Mouse (Mus musculus) embryonic fibroblast, embryonic 13.5 days (primary cell): Measurements from ENCODE around the gene Mip.

Experiments used
- CTCF ChIP-seq: IDR thresholded peaks from 2 replicates; pipeline ENCODE4 v1.5.1; 2011; ENCODE audit warnings: mild to moderate bottlenecking, control low read depth, low read length, moderate library complexity, borderline replicate concordance; ENCODE audit not compliant: insufficient read depth
- POLR2A ChIP-seq: IDR thresholded peaks from 2 replicates; pipeline ENCODE4 v1.6.1; 2011; ENCODE audit warnings: low read depth, mild to moderate bottlenecking, control low read depth, low read length, moderate library complexity

DNA sequence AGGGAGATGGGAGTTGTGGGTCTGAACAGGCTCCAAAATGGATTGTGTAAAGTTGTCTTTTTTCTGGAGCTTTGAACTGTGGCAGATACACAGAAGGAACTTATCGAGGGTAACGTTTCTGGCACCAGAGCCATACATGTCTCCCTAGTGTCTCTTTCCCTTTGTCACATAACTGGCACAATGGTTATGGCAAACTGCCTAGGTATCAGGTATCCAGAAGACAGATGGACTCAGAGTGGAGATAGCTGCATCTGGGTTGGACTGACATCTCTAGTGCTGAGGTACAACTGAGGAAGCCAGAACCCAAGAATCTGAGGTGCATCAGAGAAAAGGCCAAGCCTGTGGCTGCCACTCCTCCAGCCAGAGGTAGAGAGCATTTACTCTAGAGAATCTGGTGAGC lies 15.5 kb upstream of the Mip start:
- TF ChIP-seq POLR2A (no peak), CTCF (no peak)
